Mouse (Mus musculus) right cerebral cortex, adult 18-20 months (tissue): Measurements from ENCODE around the gene Aars2.

Source experiments
- DNase-seq: peaks from one replicate; pipeline ENCODE4 v3.0.0; 2022; ENCODE audit warnings: mixed read lengths

Gene Aars2

DNA sequence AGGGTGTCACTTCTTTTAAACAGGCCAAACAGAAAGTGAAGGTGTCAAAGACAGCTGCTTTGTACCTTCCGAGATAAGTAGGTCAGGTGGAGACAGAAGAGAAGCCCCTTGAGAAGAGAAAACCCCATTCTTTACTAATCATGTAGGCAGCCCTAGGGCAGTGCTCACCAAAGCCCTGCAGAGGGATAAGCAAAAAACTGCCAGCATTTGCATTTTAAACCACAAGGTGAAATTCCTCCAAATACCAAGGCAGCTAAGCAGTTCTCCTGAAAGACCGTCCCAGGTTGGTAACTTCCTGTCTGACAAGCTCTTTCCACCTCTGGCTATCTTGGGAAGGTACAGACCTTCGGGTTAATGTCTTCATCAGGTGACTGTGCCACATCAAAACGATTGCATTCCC lies 4.3 kb upstream of the Aars2 start:
- no peak for DNase-seq

GRCm38 (mm10) chr17:45503301-45503973 lies 3.2 kb upstream of the Aars2 start:
- DNase-seq, result no peak

- DNase-seq, result no peak
These were observed 638 bp upstream of the Aars2 start for GRCm38 (mm10) chr17:45505941-45506465.

- DNase-seq, result no peak
These were observed 4.2 kb downstream of the Aars2 start for GRCm38 (mm10) chr17:45510871-45511270.

GRCm38 (mm10) chr17:45511757-45512156 lies 5.1 kb downstream of the Aars2 start:
- no peak for DNase-seq

GRCm38 (mm10) chr17:45515204-45515726 lies 8.6 kb downstream of the Aars2 start:
- no peak for DNase-seq

GRCm38 (mm10) chr17:45515806-45516205 lies 9.2 kb downstream of the Aars2 start:
- no peak for DNase-seq

DNA sequence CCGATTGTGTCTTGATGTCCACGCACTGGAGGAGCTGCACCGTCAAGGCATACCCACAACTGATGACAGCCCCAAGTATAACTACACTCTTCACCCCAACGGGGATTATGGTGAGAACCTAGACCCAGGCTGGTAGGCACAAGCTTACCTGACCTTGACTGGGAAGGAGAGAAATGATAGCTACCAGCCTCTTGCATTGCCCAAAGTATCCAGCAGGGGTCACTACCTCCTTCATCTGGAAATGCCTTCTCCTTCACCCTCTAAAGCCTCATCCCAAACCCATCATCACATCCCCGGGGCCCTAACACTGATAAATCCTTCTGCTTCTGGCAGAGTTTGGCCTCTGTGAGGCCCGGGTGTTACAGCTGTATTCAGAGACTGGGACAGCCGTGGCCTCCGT lies 9.8 kb downstream of the Aars2 start:
- peak; percentile 78 for DNase-seq

DNA sequence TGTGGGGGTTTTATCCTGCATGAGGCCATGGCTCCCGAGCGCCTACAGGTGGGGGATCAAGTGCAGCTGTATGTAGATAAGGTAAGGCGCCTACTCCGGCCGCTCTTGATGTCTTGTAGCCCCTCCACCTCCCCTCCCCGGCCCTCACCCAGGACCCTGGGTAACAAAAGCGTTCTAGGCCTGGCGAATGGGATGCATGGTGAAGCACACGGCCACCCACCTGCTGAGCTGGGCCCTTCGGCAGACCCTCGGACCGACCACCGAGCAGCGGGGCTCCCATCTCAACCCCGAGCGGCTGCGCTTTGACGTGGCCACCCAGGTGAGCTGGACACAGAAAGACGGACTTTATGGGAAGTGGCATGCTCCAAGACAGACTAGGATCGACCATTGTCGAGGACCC lies 10.5 kb downstream of the Aars2 start:
- no peak for DNase-seq

DNA sequence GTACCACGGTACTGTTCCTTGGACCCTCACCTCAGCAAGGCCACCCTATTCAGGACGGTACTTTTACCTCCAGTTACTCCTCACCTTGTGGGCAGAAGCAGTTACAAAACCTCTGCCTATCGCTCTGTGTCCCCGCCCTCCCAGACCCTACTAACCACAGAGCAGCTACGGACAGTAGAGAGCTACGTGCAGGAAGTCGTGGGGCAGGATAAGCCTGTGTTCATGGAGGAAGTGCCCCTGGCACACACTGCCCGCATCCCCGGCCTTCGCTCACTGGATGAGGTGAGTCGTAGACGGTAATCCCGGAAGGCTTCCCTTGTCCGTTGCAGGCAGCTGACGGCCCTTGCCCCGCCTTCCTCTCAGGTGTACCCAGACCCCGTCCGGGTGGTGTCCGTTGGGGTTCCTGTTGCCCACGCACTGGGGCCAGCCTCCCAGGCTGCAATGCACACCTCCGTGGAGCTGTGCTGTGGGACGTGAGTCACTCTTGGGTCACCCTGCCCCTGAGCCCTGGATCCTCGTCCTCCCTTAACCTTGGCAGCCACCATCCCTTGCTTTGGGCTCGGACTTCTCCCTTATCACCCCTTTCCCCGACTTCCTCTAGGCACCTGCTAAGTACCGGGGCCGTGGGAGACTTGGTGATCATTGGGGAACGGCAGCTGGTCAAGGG lies 11.0 kb downstream of the Aars2 start:
- no peak for DNase-seq

DNA sequence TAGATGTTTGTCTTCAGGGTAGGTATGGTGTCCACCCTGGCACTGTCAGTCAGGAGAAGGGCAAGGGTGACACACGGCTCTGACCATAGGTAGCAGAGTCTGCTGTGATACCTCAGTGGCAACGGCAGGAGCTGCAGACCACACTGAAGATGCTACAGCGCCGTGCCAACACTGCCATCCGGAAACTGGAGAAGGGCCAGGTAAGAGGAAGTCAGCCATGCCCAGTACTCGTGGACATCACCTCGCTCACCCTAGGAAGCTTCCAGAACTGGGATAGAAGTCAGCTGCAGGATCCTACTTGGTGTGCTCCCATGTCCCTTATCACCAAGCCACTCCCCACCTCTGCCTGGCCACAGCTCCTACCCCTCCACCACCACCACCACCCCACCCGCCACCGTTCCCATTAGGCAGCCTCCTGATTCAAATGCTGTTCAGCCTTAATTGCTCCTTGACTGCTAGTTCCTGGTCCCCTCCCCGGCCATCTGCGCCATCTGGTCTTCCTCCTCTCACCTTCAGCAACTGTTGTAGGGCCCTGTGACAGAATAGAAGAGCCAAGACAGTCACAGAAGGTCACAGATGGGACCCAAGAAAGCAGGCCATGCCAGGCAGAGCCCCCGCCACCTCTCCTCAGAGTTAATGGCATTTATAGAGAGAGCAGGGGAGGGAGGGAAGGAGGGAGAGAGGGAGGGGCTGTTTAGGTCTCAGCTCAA lies 12.3 kb downstream of the Aars2 start:
- DNase-seq, result no peak

DNA sequence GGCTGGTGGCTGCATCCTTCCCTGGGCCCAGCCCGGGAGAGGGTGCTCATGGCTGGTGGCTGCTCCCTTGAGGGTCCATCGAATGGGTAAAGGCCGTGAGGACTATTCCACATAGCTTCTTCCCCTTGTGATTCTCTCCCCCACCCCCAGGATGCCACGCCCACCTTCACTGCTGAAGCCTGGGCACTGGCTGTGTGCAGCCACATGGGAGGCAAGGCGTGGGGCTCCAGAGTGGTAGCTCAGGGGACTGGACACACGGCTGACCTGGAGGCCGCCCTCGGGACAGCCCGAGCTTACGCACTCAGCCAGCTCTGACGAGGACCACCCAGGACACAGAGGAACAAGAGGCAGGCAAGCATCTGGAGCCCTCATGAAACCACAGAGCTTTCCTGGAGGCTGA lies 13.5 kb downstream of the Aars2 start:
- no peak for DNase-seq

DNA sequence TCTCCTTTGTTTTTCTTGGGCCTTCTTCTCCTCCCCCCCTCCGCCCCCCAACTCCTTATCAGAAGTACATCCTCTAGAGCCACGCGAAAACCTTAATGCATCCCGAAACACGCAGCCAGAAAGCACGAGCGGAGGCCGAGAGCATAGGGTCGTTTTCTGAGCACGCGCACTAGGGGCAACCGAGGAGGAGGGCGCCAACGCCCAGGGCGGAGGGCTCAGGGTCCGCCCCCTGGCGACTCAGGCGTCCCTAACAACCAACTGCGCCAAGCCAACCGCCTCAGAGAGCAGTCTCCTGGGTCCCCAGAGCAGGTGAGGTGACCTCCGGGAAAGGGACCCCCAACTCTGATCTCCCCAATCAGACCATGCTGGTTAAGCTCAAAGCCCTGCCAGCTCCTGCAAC lies 16.6 kb downstream of the Aars2 start, which contains the start of gene Tcte1:
Gene Tcte1 (plus strand): TSS at position 172 of the 400 bp plus-strand sequence.
- DNase-seq, result no peak

- DNase-seq, result no peak
These were observed 18.3 kb downstream of the Aars2 start for GRCm38 (mm10) chr17:45524961-45525360.

- no peak for DNase-seq
These were observed 19.9 kb downstream of the Aars2 start for GRCm38 (mm10) chr17:45526571-45526970.

DNA sequence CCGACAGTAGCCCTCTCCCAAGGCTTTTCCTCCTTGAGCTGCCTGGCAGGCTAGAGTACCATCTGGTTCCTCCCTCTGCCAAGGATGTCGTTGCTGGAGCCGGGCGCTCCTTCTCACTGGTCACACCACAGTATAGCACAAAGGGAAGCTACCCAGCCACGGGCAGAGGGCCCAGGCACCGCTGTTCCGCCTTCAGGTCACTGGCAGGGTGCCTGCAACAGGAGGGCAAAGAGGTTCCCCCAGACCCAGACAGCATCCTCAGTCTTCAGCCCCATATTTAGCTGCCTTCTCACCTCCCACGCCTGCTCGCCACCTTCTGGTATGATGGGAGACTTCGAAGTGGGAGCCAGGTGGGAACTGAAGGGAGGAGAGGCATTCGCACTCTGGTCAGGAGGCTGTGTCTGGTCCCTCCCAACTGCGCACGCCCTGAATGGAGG lies 23.7 kb downstream of the Aars2 start:
- peak; percentile 86 for DNase-seq

- DNase-seq, result no peak
These were observed 26.3 kb downstream of the Aars2 start for GRCm38 (mm10) chr17:45532896-45533295.

- DNase-seq, result no peak
These were observed 29.6 kb downstream of the Aars2 start for GRCm38 (mm10) chr17:45536264-45536663.

GRCm38 (mm10) chr17:45538394-45538793 lies 31.8 kb downstream of the Aars2 start:
- DNase-seq, result peak; percentile 45

DNA sequence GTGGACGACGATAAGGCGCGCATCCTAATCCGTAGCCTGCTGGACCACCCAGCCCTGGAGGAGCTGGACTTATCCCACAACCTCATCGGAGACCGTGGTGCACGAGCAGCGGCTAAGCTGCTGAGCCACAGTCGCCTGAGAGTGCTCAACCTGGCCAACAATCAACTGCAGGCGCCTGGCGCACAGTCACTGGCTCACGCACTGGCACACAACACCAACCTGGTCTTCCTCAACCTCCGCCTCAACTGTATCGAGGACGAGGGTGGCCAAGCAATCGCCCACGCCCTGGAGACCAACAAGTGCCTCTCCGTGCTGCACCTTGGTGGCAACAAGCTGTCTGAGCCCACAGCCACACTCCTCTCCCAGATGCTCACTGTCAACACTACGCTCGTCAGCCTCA lies 33.0 kb downstream of the Aars2 start:
- DNase-seq, result peak; percentile 60

DNA sequence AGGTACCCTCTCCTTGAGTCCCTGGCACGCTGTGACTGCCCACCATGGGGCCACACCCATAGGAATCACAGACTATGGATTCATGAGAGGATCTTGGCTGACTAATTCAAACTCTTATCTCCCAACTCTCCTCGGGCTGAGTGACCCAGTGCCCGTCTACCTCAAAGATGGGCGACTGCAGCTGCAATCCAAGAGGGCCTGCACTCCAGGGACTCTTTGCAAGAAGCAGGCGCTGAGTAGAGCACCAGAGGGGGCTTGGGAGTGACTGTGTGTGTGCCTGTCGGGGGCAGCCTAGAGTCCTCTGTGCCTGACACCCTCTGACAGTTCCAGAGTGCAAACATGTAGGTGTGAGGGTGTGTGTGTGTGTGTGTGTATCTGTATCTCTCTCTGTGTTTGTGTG lies 35.5 kb downstream of the Aars2 start:
- DNase-seq, result no peak

DNA sequence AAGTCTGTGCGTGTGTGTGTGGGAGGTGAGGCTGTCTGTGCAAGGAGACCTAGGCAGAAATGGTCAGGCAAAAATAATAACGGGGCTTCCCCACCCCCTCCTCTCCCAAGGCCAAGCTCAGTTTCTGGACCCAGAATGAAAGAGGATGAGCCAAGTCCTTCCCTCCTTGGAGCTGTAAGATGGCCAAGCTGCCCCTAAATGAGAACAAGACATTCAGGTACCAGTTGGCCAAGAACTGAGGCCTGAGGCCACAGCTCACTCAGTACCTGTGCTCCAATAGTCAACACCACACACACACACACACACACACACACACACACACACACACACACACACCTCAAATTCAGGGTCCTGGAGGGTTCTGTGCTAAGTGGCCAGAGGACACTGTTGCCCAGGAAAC lies 36.1 kb downstream of the Aars2 start:
- DNase-seq, result no peak

GRCm38 (mm10) chr17:45543115-45543514 lies 36.5 kb downstream of the Aars2 start:
- DNase-seq, result no peak
